Mouse (Mus musculus): ENCODE results near the gene Tspan18. TPM values are rescaled to one million over a fixed set of nuclear protein-coding genes. Genes with fewer than 3 reads are reported as not detected.

Tspan18 gene
- total and polyA plus RNA-seq, 2 experiments = 0.55 to 2.4 TPM

DNA sequence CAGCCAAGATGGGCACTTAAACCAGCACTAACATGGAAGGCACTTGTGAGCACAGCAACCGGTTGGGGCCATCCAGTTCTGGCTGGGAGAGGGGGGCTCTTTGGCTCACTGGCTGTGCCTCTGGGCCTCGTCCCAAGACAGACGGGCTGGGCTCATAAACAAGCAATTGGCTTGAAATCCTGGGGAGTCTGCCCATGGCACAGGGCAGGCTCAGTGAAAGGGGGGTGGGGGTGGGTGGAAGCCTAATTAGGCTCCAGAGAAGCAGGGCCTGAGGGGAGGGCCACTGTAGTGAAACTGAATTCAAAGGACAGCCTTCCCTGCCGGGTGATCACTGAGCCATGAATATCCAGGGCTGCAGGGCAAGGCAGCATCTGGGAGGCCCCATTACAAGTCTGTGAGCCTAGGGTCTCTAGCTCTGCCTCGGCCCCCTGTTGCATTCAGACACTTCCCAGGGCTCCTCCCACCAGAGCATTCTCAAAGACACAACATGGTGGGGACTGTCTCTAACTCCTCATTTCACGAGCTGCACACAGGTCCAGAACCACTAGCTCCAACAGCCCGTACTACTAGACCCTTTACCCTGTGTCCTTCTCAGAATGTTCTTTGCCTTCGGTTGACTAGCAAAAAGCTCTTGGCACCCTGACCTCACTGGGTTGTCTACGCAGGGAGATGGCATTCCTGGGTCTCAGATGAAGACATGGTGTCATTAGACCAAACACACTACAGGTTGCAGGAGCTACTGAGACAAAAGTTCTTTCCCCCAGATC, 106.4 kb downstream of the Tspan18 start:
- Histone ChIP-seq H3K27me3 (ENCODE audit: control insufficient read depth, insufficient read depth, low read length) (no peaks in the 10 kb centered on the region), H3K9ac (ENCODE audit: low read depth, low read length) (no peak overlapping the region), H3K4me1 (ENCODE audit: control insufficient read depth, insufficient read depth, low read length) (no peaks in the 10 kb centered on the region), H3K36me3 (ENCODE audit: control insufficient read depth, insufficient read depth, low read length) (no peaks in the 10 kb centered on the region), H3K27ac (replicated peaks; ENCODE audit: insufficient read depth, low read depth, low read length) (no peak overlapping the region), H3K4me3 (ENCODE audit: insufficient read depth, low read depth, low read length) (no peak overlapping the region), H3K79me2 (ENCODE audit: control insufficient read depth, insufficient read depth, low read length) (no peaks in the 10 kb centered on the region)
- 82% methylated on average over 9 of the region's 9 CpGs for WGBS
- DNase-seq (ENCODE audit: extremely low read depth, low read depth, low spot score) = no peak
- TF ChIP-seq POLR2A (IDR thresholded peaks at IDR 0.05; ENCODE audit: extremely low read depth, insufficient read depth, low read length) = no peak
- TF ChIP-seq CTCF (IDR thresholded peaks at IDR 0.05; ENCODE audit: low read depth, low read length) = no peak

DNA sequence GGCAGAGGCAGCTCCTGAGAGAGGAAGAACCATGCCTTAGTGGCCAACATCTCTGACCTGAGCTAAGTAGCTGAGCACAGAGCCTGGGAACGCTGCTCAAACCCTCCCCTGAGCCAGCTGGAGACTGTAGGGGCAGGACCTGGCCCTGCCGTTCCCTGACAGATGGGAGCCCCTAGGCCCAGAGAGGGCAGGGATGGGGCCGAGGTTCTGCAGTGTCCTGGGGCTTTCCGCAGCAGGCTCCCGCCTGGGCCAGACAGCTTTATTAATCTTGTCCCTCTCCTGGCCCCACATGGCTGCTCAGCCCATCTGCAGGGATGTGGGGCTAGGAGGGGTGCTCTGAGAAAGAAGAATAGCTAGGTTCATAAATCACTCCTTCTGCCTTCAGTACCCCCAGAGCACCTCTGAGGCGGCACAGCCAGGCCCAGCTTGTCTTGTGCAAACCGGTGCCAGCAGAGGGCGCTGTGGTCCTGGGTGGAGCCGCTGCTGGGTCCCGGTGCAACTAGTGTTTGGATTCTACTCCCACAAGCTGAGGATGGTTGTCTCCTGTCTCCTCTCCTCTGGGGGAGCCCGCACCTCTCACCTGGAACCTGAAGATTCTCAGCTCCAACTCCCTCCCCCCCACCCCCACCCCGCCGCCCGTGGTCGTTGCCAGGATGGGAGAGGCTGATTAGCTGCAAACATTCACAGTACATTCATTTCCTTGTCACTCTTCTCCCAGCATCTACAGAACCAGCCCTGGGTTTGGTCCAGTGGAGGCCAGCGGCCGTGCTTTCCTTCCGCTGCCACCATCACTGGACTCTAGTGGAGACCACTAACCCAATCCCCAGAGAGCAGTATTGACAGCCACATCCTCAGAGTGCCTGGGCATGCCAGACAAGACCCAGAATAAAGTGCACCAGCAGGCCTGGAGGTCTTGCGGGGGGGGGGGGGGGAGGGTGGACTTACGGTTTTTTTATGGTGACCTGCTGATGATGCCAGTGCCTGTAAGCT, 107.4 kb downstream of the Tspan18 start:
- no peak overlapping the region for H3K27ac ChIP-seq (replicated peaks; ENCODE audit: insufficient read depth, low read depth, low read length)
- DNase-seq (ENCODE audit: extremely low read depth, low read depth, low spot score) = peak; percentile 13
- H3K9ac ChIP-seq (ENCODE audit: low read depth, low read length) = no peak overlapping the region
- WGBS = 35% methylated on average over 20 of the region's 20 CpGs
- H3K79me2 ChIP-seq (ENCODE audit: control insufficient read depth, insufficient read depth, low read length) = no peaks in the 10 kb centered on the region
- H3K27me3 ChIP-seq (ENCODE audit: control insufficient read depth, insufficient read depth, low read length) = no peaks in the 10 kb centered on the region
- no peak overlapping the region for H3K4me3 ChIP-seq (ENCODE audit: insufficient read depth, low read depth, low read length)
- no peak for TF ChIP-seq POLR2A (IDR thresholded peaks at IDR 0.05; ENCODE audit: extremely low read depth, insufficient read depth, low read length)
- peak; percentile 83 for TF ChIP-seq CTCF (IDR thresholded peaks at IDR 0.05; ENCODE audit: low read depth, low read length)
- H3K4me1 ChIP-seq (ENCODE audit: control insufficient read depth, insufficient read depth, low read length) = no peaks in the 10 kb centered on the region
- no peaks in the 10 kb centered on the region for H3K36me3 ChIP-seq (ENCODE audit: control insufficient read depth, insufficient read depth, low read length)

DNA sequence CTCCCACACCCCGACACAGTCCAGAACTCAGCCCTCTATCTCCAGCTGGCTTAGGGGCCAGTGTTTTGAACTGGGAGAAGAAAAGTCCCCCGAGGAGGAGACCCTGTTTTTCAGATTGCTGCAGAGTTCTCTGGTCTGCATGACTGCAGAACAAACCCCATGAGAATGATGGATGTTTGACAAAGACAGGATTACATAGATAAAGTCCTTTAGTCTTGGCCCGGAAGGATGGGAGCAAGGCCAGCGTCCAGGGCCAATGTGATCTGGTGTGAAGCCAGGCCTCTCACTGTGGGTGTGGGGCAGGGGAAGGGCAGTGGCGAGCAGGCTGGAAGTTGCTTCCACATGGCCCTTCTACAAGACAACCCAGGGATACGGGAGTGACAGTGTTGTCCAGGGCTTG, 110.8 kb downstream of the Tspan18 start:
- WGBS = 37% methylated on average over 6 of the region's 6 CpGs
- no peak for DNase-seq (ENCODE audit: extremely low read depth, low read depth, low spot score)
- H3K36me3 ChIP-seq (ENCODE audit: control insufficient read depth, insufficient read depth, low read length) = no peaks in the 10 kb centered on the region

DNA sequence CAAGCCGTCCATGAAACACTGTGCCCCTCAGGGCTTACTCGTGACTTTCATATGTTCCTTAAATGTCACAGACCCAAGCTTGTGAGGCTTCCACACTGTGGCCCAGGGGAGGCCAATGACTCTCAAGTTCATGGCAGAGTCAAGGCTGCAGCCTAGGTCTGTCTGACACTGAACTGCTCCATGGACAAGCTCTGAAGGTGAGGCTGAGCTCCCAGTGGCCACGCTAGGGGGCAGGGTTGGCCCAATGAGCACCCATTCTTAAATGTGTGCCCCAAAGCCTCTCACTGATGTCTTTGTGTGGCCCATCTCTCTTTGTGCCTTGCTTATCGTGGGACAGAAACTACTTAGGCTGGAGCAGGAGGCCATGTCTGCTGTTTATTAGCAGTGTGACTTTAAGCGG, 113.9 kb downstream of the Tspan18 start:
- Histone ChIP-seq H3K27me3 (ENCODE audit: control insufficient read depth, insufficient read depth, low read length) (no peaks in the 10 kb centered on the region), H3K79me2 (ENCODE audit: control insufficient read depth, insufficient read depth, low read length) (no peaks in the 10 kb centered on the region), H3K27ac (replicated peaks; ENCODE audit: insufficient read depth, low read depth, low read length) (no peak overlapping the region), H3K4me3 (ENCODE audit: insufficient read depth, low read depth, low read length) (no peak overlapping the region), H3K4me1 (ENCODE audit: control insufficient read depth, insufficient read depth, low read length) (no peaks in the 10 kb centered on the region), H3K36me3 (ENCODE audit: control insufficient read depth, insufficient read depth, low read length) (no peaks in the 10 kb centered on the region), H3K9ac (ENCODE audit: low read depth, low read length) (no peak overlapping the region)
- no peak for TF ChIP-seq POLR2A (IDR thresholded peaks at IDR 0.05; ENCODE audit: extremely low read depth, insufficient read depth, low read length)
- 0 out of 2 replicates have a peak, but pooled peaks have one; percentile 7 for TF ChIP-seq CTCF (IDR thresholded peaks at IDR 0.05; ENCODE audit: low read depth, low read length)
- no peak for DNase-seq (ENCODE audit: extremely low read depth, low read depth, low spot score)
- 67% methylated on average over 5 of the region's 5 CpGs for whole genome bisulfite sequencing

More for the DNA sequence above, 110.8 kb downstream of the Tspan18 start:
- no peaks in the 10 kb centered on the region for H3K79me2 ChIP-seq (ENCODE audit: control insufficient read depth, insufficient read depth, low read length)
- TF ChIP-seq CTCF (IDR thresholded peaks at IDR 0.05; ENCODE audit: low read depth, low read length) = no peak
- TF ChIP-seq POLR2A (IDR thresholded peaks at IDR 0.05; ENCODE audit: extremely low read depth, insufficient read depth, low read length) = no peak
- no peak overlapping the region for H3K9ac ChIP-seq (ENCODE audit: low read depth, low read length)
- no peak overlapping the region for H3K27ac ChIP-seq (replicated peaks; ENCODE audit: insufficient read depth, low read depth, low read length)
- no peaks in the 10 kb centered on the region for H3K4me1 ChIP-seq (ENCODE audit: control insufficient read depth, insufficient read depth, low read length)
- no peaks in the 10 kb centered on the region for H3K27me3 ChIP-seq (ENCODE audit: control insufficient read depth, insufficient read depth, low read length)
- H3K4me3 ChIP-seq (ENCODE audit: insufficient read depth, low read depth, low read length) = no peak overlapping the region

DNA sequence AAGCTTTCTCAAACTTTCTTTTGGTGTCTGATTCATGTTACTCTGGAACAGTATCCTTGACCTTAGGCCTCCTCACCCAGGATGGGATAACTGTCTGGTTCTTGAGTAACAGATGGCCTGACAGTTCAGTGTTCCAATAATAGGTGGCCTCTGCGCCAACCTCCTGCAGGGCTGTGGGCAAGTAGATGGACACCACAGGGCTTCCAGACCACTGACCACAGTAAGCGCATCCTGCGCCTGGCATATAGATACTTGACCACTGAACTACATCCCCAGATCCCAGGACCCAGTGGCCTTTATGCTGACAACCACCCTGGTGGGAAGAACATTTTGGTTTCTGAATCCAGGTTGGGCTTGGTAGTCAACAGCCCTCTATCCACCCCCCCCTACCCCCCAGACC, 114.7 kb downstream of the Tspan18 start:
- no peak for DNase-seq (ENCODE audit: extremely low read depth, low read depth, low spot score)
- no peak for TF ChIP-seq POLR2A (IDR thresholded peaks at IDR 0.05; ENCODE audit: extremely low read depth, insufficient read depth, low read length)
- TF ChIP-seq CTCF (IDR thresholded peaks at IDR 0.05; ENCODE audit: low read depth, low read length) = no peak
- Histone ChIP-seq H3K79me2 (ENCODE audit: control insufficient read depth, insufficient read depth, low read length) (no peaks in the 10 kb centered on the region), H3K27ac (replicated peaks; ENCODE audit: insufficient read depth, low read depth, low read length) (no peak overlapping the region), H3K4me1 (ENCODE audit: control insufficient read depth, insufficient read depth, low read length) (no peaks in the 10 kb centered on the region; the same call in 1 of the 2 replicates), H3K27me3 (ENCODE audit: control insufficient read depth, insufficient read depth, low read length) (no peaks in the 10 kb centered on the region), H3K4me3 (ENCODE audit: insufficient read depth, low read depth, low read length) (no peak overlapping the region), H3K9ac (ENCODE audit: low read depth, low read length) (no peak overlapping the region), H3K36me3 (ENCODE audit: control insufficient read depth, insufficient read depth, low read length) (no peaks in the 10 kb centered on the region)
- 94% methylated on average over 3 of the region's 3 CpGs for WGBS

Measured in liver, adult 2 months (tissue).